Mouse (Mus musculus): Measurements from ENCODE around the gene Ank3.

DNA sequence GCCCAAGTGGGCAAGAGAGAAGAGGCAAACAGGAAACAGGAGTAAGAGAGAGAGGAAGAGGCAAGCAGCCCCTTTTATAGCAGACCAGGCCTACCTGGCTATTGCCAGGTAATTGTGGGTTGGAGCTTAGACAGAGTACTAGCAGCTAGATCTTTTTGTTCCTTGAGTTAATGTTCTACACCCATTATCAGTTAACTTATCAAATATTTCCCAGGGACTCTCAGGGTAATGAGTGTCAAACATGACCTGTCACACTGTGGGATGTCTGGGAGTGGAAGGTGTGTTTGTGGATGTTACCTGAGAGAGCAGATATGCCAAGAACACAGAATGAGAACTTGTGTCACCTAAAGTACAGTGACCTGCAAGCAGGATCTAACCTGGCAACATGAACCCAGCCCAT is 274.0 kb downstream of the Ank3 start:
- TF ChIP-seq POLR2A (IDR thresholded peaks at IDR 0.05; ENCODE audit: low read depth, low read length) (no peak), CTCF (IDR thresholded peaks at IDR 0.05; ENCODE audit: extremely low read depth, insufficient read depth, insufficient read length, insufficient replicate concordance) (no peak)

All from spleen, adult 2 months (tissue).